Mouse (Mus musculus) spleen, adult 12 weeks (tissue): ENCODE data around the gene Stat5b.

ENCODE experiments used
- DNase-seq: peaks from one replicate; pipeline ENCODE4 v3.0.0; 2022; ENCODE audit warnings: low spot score

Stat5b gene

GRCm38 (mm10) chr11:100840866-100841265 lies 9.7 kb downstream of the Stat5b start:
- no peak for DNase-seq

- DNase-seq = no peak
Observed at GRCm38 (mm10) chr11:100839523-100839922, 11.0 kb downstream of the Stat5b start.

DNA sequence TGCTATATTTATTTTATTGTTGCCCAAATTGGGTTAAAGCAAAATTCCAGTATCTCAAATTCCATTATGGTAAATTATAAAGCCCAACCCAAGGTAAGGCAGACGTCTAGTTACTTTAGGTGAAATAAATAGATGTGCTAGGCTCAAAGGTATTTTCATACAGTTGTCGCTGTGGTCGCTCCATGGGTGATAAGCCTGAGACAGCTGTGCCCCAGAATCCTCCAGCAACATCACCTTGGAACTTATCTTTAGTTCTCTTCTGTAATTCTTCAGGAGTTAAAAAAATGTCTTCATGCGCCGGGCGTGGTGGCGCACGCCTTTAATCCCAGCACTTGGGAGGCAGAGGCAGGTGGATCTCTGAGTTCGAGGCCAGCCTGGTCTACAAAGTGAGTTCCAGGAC lies 11.6 kb downstream of the Stat5b start:
- no peak for DNase-seq

DNA sequence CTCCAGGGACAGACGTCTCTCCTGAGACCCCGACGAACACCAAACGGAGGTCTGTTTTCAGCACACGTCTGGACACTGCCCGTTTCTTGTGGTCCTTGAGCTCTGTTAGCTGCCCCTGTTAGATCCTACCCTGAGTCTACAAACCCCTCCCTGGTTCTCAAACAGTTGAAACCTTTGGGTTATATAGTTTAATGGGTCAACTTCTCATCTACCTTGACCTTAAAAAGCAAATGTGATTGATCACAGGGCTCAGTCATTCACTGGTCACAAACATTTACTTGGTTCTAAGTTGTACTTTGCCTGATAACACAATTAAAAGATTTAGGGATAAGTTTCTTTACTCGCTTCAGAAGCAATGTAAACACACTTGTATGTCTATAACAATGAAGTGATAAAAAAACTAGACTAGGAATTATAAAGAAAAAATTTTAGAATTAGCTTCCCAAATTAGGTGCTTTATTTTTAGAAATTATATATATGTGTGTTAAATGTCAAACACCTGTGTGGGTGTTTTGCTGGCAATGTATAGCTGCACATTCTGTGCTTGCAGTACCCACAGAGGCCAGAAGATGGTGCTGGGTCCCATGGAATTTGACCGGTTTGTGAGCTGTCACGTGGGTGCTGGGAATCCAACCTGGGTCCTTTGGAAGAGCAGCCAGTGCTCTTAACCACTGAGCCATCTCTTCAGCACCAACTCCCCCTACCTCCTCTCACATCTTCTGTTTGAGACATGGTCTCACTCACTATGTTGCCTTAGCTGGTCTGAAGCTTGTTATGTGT lies 13.4 kb downstream of the Stat5b start:
- DNase-seq = no peak

GRCm38 (mm10) chr11:100833466-100833865 lies 17.1 kb downstream of the Stat5b start:
- DNase-seq = no peak

- no peak for DNase-seq
Observed at GRCm38 (mm10) chr11:100831396-100831795, 19.1 kb downstream of the Stat5b start.

DNA sequence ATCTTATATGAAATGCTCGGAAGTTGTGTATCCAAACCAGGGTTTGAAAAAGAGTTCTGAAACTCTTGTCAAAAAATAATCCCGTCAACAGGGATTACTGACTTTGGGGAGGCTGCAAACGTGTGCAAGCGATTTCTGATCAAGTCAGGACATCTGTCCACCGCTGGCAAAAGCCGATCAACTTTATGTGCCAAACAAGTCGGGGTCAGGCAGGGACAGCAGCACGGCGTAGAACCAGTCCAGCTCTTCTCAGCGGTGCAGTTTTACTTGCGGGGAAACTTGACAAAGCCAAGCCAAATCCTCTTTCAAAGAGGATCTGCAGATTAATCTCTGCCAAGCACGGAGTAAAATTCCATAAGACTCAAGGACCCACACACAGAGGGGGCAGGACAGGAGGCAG lies 20.8 kb downstream of the Stat5b start:
- DNase-seq = no peak

DNA sequence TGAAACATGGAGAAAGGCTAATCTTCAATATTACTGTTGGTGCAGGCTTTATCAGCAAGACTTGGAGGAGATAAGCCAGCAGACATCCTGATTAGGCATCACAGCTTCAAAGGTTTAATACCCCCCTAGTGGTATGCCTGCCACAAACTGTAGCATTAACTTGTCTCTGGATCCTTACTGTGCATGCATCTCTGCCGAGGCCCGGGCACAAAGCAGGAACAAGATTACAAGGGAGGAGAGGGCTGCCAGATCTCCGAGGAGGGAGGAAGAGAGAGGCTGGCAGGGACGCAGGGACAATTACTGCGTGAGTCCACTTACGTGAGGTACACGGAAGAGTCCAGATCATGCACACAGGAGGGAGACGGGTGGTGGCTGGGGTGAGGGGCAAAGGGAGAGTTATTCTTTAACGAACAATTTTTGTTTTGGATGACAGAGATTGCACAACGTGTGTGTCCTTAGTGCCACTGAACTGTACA lies 21.8 kb downstream of the Stat5b start:
- DNase-seq = no peak

DNA sequence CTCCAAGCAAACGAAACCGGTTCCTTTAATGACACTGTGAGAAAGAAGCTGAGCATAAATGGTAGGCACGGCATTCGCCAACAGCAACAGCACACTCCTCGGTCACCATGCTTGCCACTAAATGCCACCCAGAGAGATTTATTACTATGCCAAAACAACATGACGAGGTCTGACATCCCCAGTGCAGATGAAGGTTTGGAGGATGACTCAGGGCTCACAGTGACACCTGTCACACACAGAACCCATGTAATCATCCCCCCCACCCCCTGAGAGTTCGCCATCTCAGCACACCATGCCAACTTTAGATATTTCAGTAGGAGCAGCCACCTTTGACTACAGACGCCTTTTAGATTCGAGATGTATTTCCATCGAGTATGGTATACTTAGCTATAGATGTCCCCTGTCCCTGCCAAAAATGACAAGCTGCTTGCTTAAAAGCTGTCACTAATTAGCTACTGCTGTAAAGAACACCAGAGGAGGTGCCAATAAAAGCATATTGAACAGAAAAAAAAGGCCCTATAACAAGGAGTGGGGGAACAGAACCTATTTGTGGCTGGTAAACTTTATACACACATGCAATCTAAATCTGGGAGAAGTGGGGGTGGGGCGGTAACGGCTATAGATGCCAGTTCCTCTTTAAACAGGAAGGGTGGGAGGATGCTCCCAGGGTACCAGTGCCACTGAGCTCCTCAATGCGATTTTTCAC lies 24.2 kb downstream of the Stat5b start:
- DNase-seq = no peak

DNA sequence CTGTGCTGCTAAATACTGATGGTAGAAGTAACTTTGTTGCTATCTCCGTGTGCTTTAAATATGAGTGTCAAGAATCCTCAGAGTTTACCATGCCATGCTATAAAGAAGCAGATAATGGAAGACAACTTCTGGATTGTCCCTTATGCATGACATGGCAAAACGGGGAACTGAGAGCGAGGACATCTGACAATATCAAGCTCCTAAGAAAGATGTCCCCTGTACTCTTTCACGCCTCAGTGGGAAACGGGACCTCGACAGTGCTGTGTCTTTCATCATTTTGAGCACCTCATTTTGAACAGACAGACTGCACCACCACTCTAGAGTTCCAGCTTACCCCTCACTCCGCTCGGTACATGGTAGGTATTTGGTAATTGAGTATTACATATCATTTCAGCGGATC lies 25.1 kb downstream of the Stat5b start:
- DNase-seq = no peak

DNA sequence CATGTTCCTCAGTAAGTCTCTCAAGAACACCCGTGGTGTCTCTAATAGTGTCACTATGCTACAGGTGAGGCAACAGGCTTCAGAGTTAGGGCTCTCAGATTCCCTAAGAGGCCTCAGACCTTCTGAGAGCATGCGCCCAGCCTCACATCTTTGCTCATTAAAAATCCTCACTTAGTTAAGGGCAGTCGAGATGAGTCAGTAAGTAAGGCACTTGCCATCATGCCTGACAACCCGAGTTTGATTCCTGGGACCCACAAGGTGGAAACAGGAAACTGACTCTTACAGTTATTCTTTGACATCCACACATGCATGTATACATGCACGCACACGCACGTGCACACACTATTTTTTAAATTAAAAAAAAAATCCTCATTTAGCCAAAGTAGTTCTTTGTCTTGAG lies 26.0 kb downstream of the Stat5b start:
- no peak for DNase-seq

DNA sequence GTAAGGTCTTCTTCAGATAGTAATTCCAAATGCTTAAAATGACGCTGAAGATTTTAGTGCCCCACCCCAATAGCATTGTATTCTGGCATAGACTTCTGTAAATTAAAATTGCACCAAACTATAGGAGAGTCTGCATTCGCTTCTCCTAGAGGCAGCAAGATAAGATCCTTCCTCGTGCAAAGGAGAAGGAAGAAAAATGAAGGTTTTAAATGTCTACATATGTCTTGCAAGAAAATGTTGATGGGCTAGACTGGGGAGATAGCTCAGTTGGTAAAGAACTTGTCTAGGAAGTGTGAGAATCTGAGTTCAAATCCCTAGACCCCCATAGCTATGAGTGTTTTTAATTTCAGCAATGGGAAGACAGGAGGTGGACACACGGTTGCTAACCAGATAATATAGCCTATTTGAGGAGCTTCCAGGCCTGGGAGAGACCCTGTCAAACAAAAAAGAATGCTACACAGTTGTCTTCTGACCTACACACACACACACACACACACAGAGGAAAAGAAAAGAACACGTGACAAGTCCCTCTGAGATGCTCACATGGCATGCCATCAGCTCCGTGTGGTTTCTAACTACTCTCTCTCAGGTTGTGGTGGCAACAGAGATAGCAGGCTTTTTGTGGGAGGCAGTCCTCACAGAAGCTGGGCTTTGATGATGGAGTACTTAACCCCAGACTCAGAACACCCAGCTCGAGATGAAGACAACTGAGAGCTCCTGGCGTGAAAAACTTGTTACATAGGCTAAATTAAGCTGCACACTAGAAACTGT lies 26.8 kb downstream of the Stat5b start:
- no peak for DNase-seq

DNA sequence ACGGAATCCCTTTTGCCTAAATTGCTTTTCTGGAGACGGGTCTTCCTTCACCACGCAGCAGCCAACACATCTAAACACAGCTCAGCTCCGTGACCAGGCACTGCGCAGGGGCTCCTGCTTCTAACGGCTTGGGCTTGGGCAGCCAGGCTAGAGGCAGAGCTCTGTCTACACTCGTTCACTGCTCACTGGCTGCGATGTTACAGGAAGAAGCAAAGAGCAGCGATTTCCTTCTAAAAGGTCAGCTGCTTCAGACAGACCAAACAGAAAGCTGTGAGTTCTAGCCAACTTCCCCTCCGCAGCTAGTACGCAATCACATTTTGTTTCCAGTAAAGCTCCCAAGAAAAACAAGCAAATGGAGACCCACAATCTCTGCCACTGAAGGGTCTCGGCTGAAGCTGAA lies 28.2 kb downstream of the Stat5b start:
- DNase-seq = peak; percentile 39

DNA sequence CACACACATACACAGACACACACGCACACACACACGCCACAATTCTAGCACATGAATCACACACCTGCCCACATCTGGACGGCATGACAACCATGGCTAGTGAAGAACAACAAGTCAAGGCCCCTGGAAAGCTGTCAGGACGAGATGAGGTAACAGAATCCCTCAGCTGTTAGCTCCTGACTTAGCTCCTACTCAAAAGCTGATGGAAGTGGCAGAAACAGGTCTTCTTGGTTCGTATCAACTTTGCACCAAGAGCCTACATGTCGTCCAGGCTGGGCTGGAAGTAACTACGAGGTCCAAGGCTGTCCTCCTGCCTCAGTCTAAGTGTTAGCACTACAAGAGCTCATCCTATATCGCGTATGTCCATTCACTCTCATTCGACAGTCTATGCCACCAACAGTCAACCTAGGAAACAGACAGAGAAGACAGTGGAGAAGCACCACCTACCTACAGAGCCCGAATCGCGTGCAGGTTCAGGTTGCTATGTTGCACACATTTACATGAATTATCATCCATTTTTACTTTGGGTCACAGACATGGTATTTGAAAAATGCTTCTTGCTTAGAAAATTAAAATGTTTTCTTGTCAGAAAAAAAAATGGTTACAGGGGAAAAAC lies 28.8 kb downstream of the Stat5b start:
- DNase-seq = no peak

DNA sequence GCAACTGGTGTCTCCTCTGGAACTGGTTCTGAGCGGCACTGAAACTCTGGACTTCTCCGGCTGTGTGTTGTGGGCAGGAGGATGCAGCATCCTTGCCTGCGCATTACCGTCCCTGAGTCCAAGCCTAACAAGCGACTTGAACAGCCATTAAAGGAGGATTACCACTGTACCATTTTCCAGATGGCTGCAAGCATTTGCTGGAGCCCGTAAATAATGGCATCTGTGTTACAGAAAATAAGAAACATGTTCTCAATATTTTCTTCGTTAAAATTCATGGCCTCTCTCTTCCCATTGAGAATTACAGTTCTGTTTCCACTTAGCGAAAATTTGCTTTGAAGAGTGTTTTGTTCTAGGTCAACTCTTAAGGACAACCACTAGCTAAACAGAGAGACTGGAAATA lies 30.5 kb downstream of the Stat5b start:
- DNase-seq = no peak

- DNase-seq = no peak
Observed at GRCm38 (mm10) chr11:100819626-100820025, 30.9 kb downstream of the Stat5b start.

- DNase-seq = no peak
Observed at GRCm38 (mm10) chr11:100819048-100819447, 31.5 kb downstream of the Stat5b start.

- DNase-seq = peak; percentile 34
Observed at GRCm38 (mm10) chr11:100818359-100819012, 32.0 kb downstream of the Stat5b start.

DNA sequence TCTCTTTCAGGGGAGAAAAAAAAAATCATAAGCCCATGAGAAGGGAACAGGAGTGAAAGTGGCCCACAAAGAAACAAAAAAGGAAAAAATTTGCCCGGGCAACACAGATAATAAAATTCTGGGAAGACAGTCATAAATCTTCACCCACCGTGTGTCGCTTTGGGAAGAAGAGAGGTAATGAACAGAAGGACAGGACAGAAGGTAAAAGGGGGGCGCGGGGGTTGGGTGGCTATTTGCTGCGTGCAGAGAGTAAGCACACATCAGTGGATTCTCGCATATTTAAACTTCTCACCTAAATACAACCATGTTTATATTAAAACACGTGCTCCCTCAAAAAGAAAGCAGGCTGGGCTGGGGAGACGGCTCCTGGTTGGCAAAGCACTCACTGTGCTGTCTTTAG lies 33.2 kb downstream of the Stat5b start:
- DNase-seq = no peak

DNA sequence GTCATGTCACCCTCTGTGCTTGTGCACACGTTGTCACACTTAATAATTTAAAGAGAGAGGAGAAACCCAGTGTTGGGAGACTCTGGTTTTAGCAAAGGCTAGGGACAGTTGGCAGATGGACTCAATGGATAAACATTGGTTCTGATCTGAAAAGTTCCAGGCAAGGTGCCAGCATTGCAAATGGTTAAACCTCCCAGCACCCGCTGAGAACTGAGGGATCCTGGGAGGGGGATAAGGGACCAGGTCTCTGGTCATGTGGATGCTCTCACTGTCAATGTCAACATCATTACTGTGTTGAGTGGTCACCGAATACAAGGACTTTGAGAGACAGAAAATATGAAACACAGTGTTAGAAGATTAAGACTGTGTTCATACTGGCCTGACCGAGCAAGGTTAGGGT lies 33.7 kb downstream of the Stat5b start:
- DNase-seq = no peak

- DNase-seq = no peak
Observed at GRCm38 (mm10) chr11:100816342-100816741, 34.2 kb downstream of the Stat5b start.

DNA sequence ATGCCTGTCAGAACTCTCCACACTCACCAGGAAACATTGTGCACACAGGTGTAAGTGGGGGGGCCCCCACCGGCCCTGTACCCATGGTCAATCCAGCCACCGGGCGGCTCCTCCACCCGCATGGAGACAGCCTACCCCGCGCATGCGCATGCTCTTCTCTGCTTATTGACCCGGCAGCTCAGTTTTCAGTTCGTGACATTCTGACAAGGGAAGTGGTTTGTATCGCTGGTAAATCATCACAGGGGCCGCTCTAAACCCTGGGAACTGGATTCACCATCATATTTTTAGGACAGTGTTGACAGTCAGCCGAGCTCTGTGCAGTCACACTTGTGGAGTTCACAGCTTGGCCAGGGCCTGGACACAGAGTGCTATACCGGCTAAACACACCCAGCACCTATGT lies 36.0 kb downstream of the Stat5b start:
- DNase-seq = peak; percentile 61
